Mouse (Mus musculus): ENCODE results near the gene Acadm. TPM values are rescaled to one million over a fixed set of nuclear protein-coding genes. Genes with fewer than 3 reads are reported as not detected.

The Acadm gene
- polyA plus RNA-seq, 2 experiments: 65.3 to 78.2 TPM

DNA sequence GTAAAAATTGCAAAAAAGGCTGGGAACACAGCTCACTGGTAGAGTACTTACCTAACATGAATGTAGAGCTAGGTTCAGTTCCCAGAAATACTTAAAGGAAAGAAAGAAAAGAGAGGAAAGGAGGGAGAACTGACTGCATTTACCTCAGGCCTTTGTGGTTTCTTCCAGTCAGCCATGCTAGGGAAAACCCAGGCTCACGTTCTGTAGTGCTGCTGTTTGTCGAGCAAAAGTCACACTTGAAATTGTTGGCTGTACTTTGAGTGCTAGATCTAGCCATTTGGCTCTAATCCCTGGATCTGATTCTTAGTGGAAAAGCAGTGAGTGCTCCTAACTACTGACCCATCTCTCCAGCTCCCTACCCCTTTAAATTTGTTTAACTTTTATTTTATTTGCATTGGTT, 3.7 kb upstream of the Acadm start:
- H3K9me3 ChIP-seq (ENCODE audit: control insufficient read depth, low read length): no peaks in the 10 kb centered on the region
- no peak overlapping the region for H3K4me2 ChIP-seq (replicated peaks; ENCODE audit: low read depth, low read length, severe bottlenecking)
- no peaks in the 10 kb centered on the region for H3K36me3 ChIP-seq (ENCODE audit: control insufficient read depth, insufficient read depth, low read length)
- no peak overlapping the region for H3K4me3 ChIP-seq (replicated peaks; ENCODE audit: low read length)
- no peaks in the 10 kb centered on the region for H3K27me3 ChIP-seq (ENCODE audit: control insufficient read depth, insufficient read depth, low read length)
- ATAC-seq (ENCODE audit: low FRiP score, low read depth): no peak
- no peak overlapping the region for H3K27ac ChIP-seq (replicated peaks; ENCODE audit: low read depth, low read length)
- DNase-seq (ENCODE audit: low spot score): no peak
- H3K4me1 ChIP-seq (ENCODE audit: control insufficient read depth, insufficient read depth, low read length): peaks cover 1% of the 10 kb centered on the region
- H3K9ac ChIP-seq (ENCODE audit: low read depth, low read length, severe bottlenecking): no peak overlapping the region
- no peak for TF ChIP-seq POLR2A (IDR thresholded peaks at IDR 0.05; ENCODE audit: borderline replicate concordance, extremely low read depth, insufficient read depth, insufficient read length)
- WGBS: 65% methylated on average over 2 of the region's 2 CpGs

- DNase-seq (ENCODE audit: low spot score): no peak
- 70% methylated on average over 4 of the region's 4 CpGs for WGBS
Observed at GRCm38 (mm10) chr3:153947271-153947670, 2.8 kb upstream of the Acadm start.

DNA sequence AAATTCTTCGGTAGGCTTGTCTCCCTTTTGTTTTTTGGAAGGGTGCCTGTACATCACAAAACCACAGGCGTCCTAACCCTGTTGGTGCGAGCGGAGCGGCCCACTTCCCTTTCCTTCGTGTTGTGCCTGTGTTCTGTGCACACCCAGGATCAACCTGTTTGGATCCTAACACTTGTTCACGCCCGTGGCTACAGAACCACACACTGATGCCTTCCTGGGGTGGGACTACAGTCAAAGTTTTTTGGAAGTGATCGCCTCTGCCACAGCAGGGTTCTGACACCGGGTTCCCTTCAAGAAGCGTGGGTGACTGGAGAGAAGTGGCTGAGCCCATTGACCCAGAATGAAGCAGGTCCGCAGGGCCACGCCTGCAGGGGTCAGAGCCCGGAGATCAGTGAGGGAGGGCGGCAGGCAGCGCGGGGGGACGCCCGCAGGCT, 514 bp downstream of the Acadm start:
- Histone ChIP-seq H3K4me1 (ENCODE audit: control insufficient read depth, insufficient read depth, low read length) (peaks cover 10% of the 10 kb centered on the region), H3K9ac (ENCODE audit: low read depth, low read length, severe bottlenecking) (peak overlapping the region; percentile 62), H3K9me3 (ENCODE audit: control insufficient read depth, low read length) (no peaks in the 10 kb centered on the region), H3K4me2 (replicated peaks; ENCODE audit: low read depth, low read length, severe bottlenecking) (peak overlapping the region; percentile 64), H3K36me3 (ENCODE audit: control insufficient read depth, insufficient read depth, low read length) (peaks cover 10% of the 10 kb centered on the region), H3K4me3 (replicated peaks; ENCODE audit: low read length) (peak overlapping the region; percentile 62), H3K27me3 (ENCODE audit: control insufficient read depth, insufficient read depth, low read length) (no peaks in the 10 kb centered on the region), H3K27ac (replicated peaks; ENCODE audit: low read depth, low read length) (peak overlapping the region; percentile 77)
- DNase-seq (ENCODE audit: low spot score) (peak; percentile 53), ATAC-seq (ENCODE audit: low FRiP score, low read depth) (peak; percentile 52)
- 1% methylated on average over 18 of the region's 19 CpGs for WGBS
- TF ChIP-seq POLR2A (IDR thresholded peaks at IDR 0.05; ENCODE audit: borderline replicate concordance, extremely low read depth, insufficient read depth, insufficient read length): no peak

More at GRCm38 (mm10) chr3:153947271-153947670, 2.8 kb upstream of the Acadm start:
- Histone ChIP-seq H3K36me3 (ENCODE audit: control insufficient read depth, insufficient read depth, low read length) (no peaks in the 10 kb centered on the region), H3K4me1 (ENCODE audit: control insufficient read depth, insufficient read depth, low read length) (peaks cover 10% of the 10 kb centered on the region), H3K9ac (ENCODE audit: low read depth, low read length, severe bottlenecking) (no peak overlapping the region), H3K4me3 (replicated peaks; ENCODE audit: low read length) (no peak overlapping the region), H3K4me2 (replicated peaks; ENCODE audit: low read depth, low read length, severe bottlenecking) (no peak overlapping the region), H3K9me3 (ENCODE audit: control insufficient read depth, low read length) (no peaks in the 10 kb centered on the region), H3K27me3 (ENCODE audit: control insufficient read depth, insufficient read depth, low read length) (no peaks in the 10 kb centered on the region), H3K27ac (replicated peaks; ENCODE audit: low read depth, low read length) (no peak overlapping the region)
- no peak for ATAC-seq (ENCODE audit: low FRiP score, low read depth)
- no peak for TF ChIP-seq POLR2A (IDR thresholded peaks at IDR 0.05; ENCODE audit: borderline replicate concordance, extremely low read depth, insufficient read depth, insufficient read length)

DNA sequence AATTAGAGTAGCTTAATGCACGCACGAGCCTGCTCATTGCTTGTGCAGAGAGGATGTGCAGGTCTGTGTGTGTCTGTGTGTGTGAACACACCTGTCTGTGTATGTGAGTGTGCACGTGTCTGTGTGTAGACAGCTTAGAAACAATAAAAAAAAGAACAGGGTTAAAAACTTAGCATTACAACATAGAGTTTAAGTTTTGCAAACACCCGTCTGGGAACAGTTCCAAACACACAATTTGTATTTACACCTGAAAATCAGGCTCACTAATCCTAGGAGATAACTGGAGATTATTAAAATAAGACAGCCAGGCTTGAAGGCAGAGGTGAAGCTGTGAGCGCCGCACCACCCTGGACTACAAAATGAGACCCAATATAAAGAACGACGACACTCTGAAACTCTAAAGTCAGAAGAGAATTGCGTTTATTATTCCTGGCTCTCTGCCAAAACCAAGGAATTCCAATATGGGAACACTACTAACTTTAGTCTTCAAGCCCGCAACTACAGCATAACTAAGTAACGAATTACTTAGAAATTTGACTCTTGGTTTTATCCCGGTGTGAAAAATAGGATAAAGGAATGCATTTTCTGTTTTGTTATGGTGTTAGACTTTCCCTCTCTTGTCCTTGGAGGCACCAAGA, 1.3 kb downstream of the Acadm start:
- H3K4me2 ChIP-seq (replicated peaks; ENCODE audit: low read depth, low read length, severe bottlenecking): peak overlapping the region; percentile 64
- ATAC-seq (ENCODE audit: low FRiP score, low read depth): no peak
- H3K9ac ChIP-seq (ENCODE audit: low read depth, low read length, severe bottlenecking): 0 out of 2 replicates have a peak overlapping the region, but pooled peaks have one; percentile 62
- peaks cover 10% of the 10 kb centered on the region for H3K4me1 ChIP-seq (ENCODE audit: control insufficient read depth, insufficient read depth, low read length)
- H3K36me3 ChIP-seq (ENCODE audit: control insufficient read depth, insufficient read depth, low read length): peaks cover 18% of the 10 kb centered on the region
- H3K27ac ChIP-seq (replicated peaks; ENCODE audit: low read depth, low read length): peak overlapping the region; percentile 77
- H3K27me3 ChIP-seq (ENCODE audit: control insufficient read depth, insufficient read depth, low read length): no peaks in the 10 kb centered on the region
- H3K9me3 ChIP-seq (ENCODE audit: control insufficient read depth, low read length): no peaks in the 10 kb centered on the region
- TF ChIP-seq POLR2A (IDR thresholded peaks at IDR 0.05; ENCODE audit: borderline replicate concordance, extremely low read depth, insufficient read depth, insufficient read length): no peak
- peak; percentile 86 for DNase-seq (ENCODE audit: low spot score)
- WGBS: 16% methylated on average over 12 of the region's 12 CpGs
- H3K4me3 ChIP-seq (replicated peaks; ENCODE audit: low read length): peak overlapping the region; percentile 62

- Histone ChIP-seq H3K4me1 (ENCODE audit: control insufficient read depth, insufficient read depth, low read length) (peaks cover 10% of the 10 kb centered on the region), H3K27me3 (ENCODE audit: control insufficient read depth, insufficient read depth, low read length) (no peaks in the 10 kb centered on the region), H3K9ac (ENCODE audit: low read depth, low read length, severe bottlenecking) (no peak overlapping the region), H3K4me2 (replicated peaks; ENCODE audit: low read depth, low read length, severe bottlenecking) (no peak overlapping the region), H3K36me3 (ENCODE audit: control insufficient read depth, insufficient read depth, low read length) (peaks cover 22% of the 10 kb centered on the region), H3K27ac (replicated peaks; ENCODE audit: low read depth, low read length) (no peak overlapping the region), H3K4me3 (replicated peaks; ENCODE audit: low read length) (no peak overlapping the region), H3K9me3 (ENCODE audit: control insufficient read depth, low read length) (no peaks in the 10 kb centered on the region)
- no peak for ATAC-seq (ENCODE audit: low FRiP score, low read depth)
- WGBS: 94% methylated on average over 13 of the region's 13 CpGs
- DNase-seq (ENCODE audit: low spot score): no peak
- TF ChIP-seq POLR2A (IDR thresholded peaks at IDR 0.05; ENCODE audit: borderline replicate concordance, extremely low read depth, insufficient read depth, insufficient read length): no peak
Observed at GRCm38 (mm10) chr3:153941613-153942012, 2.8 kb downstream of the Acadm start.
